Mouse (Mus musculus): Measurements from ENCODE around the gene Mettl16.

DNA sequence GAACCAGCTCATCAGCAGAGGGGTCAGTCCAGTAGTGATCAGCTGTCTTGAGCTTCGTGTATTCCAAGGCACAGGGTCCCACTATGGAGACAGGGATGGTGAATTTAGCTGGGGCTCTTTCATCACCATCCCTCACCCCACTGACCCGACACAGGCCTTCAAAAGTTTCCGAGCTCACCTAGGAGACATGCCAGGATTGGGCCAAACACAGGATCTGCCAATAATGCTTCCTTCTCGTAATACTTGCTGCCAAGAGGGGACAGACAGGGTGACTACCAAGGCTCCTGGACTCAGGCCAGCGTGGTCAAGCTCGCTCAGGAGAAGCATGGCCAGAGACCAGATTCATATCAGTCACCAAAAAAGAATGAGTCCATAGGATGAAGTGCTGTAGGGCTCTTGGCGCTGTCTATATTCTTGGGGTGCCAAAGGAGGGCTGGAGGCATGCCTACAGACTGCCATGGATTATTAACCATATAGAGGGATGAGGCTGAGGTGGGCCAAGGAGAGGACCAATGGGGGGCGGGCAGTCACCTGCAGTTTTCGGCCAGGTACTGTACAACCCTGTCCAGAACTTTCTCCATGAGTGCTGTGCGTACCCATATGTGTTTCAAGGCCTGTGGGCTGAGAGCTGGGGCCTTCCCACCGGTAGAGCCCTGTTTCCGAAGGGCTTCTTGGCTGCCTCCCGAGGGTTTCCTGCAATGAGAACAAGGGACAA, 97.6 kb downstream of the Mettl16 start:
- TF ChIP-seq GATA1 (IDR thresholded peaks at IDR 0.05; ENCODE audit: borderline replicate concordance, low read length) (no peak), CTCF (IDR thresholded peaks at IDR 0.05; ENCODE audit: low read depth, low read length) (no peak), POLR2AphosphoS5 (IDR thresholded peaks at IDR 0.05; ENCODE audit: insufficient replicate concordance, low read depth, low read length) (no peak), GATA2 (IDR thresholded peaks at IDR 0.05; ENCODE audit: borderline replicate concordance, low read depth, low read length) (no peak)
